Mouse (Mus musculus) megakaryocyte-erythroid progenitor cell, adult 5-6 weeks (primary cell): ENCODE measurements around the gene Aqp7. TPM values are rescaled to one million over a fixed set of nuclear protein-coding genes. Genes with fewer than 3 reads are reported as not detected.

Source experiments
- ATAC-seq: replicated peaks from 2 replicates; pipeline ENCODE4 v1.8.0; 2016; ENCODE audit warnings: mild to moderate bottlenecking, inconsistent platforms; ENCODE audit not compliant: severe bottlenecking, poor library complexity, low FRiP score, low TSS enrichment
- total RNA-seq, 2 experiments: library from RNA; stranded (forward) in 1 of 2; stranded (reverse) in 1 of 2; fragments of 200-1000, 215-1000 nt in 1 of 2; fragments of >200 nt in 1 of 2; fragmentation: Nextera tagmentation in 1 of 2; gene quantifications; 2 replicates each; pipeline ENCODE4 v1.2.3; 2014 to 2017

Gene Aqp7
- total RNA-seq, 2 experiments from 2014 or later: not detected

DNA sequence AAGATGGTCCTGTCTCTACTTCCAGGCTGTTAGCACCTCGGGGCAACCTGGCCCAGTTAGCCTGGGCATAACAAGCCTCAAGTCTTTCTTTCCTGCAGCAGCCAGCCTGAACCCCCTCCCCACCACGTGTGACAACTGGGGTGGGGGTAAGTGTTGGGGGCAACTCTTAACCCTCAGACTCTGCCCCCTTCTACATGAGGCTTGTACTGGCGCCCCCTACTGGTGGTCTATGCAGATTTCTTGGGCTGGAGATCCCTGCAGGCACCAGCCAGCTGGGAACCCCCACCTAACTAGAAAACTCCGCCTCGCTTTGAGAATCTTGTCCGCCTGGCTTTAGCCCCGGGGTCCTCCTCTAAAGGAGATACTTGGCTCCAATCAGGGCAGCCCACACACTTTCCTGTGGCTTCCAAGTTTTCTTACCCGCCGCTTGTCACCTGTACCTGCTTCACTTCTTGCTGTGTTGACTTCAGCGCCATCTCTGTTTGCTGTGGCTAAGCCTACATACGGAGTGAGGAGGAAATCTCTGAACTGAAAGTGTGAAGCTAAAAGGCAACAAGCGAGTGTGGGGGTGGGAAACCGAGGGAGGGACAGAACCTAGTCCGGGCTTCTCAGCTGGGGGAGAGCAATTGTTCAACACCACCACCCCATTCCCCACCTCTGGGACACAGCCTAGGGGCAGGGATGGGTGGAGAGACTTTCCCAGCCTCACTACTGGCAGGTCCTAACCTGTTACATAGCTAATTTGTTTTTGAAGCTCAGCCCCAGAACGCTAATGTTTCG, 16.1 kb upstream of the Aqp7 start:
- peak; percentile 50; the same call in 1 of the 2 replicates for ATAC-seq

DNA sequence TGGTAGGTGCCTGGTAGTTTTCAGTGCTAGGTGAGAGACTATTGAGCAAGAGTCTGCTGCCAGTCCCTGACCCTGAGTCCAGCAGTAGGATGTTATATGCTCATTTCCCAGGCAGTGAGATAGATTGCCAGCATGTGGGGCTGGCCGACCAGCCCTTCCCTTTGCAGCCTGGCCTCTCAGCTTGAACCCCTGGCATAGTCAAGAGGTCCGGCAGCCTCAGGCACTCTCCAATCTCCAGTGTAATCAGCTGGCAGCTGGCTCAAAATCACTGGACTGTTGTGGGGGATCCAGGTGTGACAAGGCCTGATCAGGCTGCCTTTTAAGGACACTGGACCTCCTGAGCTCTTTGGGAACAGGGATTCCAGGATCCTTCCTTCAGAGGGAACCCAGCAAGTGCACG, 15.4 kb upstream of the Aqp7 start:
- 0 out of 2 replicates have a peak, but pooled peaks have one; percentile 32 for ATAC-seq

DNA sequence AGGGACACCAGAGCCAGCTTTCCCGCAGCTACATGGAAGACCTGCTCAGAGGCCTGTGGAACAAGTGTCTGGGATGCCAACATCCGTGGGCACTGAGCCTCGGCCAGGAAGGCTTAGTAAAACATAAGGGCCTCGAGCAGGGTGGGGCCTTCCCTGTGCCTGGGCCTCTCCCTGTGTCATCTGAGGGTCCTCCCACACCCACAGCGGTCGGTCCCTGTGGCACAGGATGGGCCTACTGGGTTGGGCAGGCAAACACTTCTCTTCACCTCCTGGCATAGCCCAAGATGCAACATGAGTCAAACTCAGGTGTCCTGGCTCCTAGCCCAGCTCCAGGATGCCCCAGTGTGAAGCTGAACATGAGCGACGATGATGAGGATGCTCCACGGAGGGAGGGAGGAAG, 9.4 kb upstream of the Aqp7 start:
- no peak for ATAC-seq

DNA sequence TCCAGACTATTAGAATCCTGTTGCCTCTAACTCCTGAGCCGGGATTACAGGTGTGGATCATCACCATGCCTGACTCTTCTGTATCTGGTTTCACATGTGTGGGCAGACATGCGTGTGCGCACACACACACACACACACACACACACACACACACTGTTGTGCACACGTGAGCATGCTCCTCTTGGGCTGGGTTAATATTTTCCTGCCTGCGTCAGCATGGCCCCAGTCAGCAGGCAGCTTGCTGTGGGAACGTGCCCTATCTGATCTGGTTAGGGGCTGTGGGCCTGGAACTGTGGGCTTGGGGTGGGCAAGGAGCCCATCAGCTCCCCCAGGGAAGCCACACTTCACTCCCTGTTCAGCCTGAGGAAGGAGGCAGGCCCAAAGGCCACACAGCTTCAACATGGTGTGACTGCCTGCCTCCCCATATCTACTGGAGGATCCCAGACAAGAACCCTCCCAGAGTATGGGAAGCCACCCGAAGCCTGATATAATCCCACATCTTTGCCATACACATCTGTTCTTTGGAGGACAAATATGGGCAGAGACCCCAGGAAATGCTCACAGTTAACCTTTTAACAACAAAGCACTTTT, 8.9 kb upstream of the Aqp7 start:
- no peak for ATAC-seq

DNA sequence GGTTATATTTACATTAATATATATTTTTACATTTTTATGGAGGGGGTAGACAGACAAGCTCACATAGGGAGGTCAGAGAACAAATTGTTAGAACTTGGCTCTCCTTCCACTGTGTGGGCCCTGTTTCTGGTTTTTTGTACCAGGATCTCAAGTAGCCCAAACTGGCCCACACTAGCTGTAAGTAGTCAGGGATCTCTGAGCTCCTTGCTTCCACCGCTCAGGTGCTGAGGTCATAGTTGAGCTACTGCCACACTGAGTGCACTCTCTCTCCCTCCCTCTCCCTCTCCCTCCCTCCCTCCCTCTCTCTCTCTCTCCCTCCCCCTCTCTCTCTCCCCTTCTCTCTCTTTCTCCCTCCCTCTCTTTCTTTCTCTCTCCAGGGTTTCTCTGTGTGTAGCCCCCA, 8.3 kb upstream of the Aqp7 start:
- no peak for ATAC-seq

DNA sequence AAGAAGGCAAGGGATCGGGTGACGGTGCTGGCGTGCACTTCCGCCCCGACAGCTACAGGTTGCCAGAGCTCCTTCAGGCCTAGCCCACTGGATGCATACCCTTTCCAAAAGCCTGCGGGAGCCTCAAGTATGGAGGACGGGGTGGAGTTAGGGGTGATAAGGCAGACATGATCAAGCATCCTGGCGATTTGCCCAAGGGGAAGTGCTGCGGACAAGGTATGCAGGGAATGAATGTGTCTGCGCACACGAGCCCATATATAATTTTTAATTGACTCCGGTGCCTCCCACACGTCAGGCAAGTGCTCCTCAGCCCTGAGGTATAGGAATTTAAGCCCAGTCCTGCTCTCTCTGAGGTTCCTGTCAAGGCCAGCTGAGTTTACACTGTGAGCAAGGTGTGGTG, 7.2 kb upstream of the Aqp7 start:
- peak; percentile 55 for ATAC-seq

DNA sequence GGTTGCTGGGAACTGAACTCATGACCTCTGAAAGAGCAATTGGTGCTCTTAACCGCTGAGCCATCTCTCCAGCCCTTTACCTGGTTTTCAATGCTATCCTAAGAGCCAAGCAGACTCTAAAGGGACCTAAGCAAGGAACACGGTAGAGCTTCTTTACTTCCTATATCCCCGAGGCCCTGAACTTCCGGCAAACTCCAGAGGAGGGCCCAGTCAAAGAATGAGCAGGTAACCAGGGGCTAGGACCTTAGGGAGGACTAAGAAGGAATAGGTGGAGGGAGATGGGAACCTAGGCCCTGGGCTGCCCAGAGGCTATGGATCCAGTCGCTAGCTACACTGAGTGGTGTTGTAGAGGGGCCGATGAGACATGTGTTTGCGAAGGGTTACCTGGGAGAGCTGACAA, 3.8 kb upstream of the Aqp7 start:
- no peak for ATAC-seq

DNA sequence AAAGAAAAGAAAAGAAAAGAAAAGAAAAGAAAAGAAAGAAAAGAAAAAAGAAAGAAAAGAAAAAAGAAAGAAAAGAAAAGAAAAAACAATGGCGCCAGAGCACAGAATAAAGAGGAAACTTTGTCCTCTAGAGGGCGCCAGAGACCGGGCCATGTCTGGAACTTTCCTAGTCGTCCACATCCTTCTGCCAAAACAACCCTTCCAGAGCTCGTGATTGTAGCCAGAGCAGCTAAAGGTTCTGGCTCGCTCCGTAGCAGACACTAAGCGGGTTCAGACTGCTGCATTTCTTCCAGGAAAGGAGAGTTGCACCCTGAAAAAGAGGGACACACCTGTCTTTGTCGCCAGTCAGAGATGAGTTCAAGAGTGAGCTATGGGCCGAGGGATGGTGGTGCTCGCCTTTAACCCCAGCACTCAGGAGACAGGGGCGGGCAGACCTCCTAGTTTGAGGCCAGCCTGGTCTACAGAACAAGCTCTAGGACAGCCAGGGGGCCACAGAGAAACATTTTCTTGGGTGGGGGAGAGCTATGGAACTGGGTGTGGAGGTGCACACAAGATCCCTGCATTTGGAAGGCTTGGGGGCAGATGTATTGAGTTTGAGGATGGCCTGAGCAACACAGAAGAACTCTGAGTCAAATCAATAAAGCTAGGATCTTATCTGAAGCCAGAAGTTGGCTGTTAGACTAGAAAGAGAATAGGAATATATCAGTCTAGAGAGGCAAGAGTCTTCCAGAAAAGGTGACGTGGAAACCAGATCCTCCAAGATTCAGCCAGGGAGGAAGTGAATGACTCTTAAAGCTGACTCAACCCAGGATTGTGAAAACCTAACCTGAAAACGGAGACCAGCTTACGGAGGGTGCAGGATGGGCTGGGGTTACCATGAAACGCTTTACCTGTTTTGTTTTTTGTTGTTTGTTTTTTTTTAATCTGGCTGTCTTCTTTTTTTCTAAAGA, 3.1 kb upstream of the Aqp7 start:
- peak; percentile 58; the same call in 1 of the 2 replicates for ATAC-seq

DNA sequence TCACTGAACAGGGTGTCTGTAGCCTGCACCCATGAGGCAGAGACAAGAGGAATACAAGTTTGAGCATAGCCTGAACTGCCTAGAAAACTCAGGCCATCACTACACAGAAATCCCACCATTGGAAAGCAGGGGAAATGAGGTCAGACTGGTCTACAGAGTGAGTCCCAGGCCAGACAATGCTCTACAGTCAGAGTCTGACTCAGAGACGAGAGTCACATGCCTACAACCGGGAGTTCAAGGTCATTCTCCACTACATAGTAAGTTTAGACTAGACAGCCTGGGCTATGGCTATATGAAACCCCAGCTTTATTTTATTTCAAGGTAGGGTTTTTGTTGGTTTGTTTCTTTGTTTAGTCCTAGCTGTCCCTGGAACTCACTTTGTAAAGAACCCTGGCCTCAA, 987 bp upstream of the Aqp7 start:
- ATAC-seq: no peak

DNA sequence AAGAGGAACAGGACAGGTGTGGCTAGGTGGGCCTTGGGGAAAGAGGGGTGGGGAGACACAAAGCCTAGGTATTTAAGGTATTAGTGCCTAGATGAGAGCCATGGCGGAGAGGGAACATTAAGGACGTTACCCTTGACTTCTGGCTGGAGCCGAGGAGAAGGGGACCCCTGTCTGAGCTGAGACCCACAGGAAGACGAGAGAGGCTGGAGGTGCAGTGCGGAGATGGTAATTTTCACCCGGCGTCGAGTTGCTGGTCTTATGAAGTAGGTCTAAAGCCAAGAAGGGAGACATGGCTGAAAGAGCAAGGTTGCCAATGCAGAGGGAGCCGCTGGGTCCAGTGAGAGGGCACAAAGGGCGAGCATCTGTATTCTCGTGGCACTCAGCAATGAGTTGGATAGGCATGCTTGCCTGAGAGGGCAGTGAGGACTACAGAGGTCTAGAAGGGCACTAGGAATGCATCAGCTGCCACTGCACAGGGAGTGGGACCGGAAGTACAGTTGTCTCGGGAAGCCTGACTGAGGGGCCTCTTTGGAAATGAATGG, 1.6 kb downstream of the Aqp7 start:
- no peak for ATAC-seq

DNA sequence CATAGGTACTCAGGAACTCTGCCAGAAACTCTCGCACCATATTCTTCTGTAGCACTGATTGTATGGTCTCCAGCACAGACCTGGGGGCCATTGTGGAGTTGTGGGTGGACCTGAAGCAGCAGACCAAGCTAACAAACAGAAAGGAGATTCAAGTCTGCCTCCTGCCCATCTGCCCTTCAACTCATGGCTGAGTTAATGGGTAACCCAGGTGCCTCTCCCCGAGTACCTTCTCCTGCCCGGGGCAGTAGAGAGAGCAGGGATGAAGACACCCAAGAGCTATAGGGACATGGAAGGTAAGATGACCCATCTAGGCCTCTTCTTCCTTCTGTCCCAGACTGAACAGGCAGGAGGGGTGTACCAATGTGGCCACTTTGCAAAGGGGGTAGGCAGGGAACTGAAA, 2.7 kb downstream of the Aqp7 start:
- no peak for ATAC-seq

DNA sequence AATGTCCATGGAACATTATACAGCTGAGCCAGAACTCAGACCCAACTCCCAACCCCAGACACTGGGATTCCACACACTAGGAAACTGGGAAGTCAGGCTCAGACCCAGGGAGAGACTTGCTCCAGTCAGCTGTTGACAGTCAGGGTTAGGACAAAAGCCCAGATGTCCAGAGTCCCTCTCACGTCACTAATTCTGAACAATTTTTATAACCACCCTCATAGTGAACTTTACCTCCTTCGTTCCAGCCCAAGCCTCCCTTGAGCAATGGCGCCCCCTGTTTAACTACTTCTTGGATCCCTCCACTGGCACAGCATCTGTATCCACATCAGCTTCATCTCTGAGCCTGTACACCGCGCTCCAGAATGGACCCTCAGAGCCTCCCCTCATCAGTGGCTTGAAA, 4.0 kb downstream of the Aqp7 start:
- no peak for ATAC-seq

DNA sequence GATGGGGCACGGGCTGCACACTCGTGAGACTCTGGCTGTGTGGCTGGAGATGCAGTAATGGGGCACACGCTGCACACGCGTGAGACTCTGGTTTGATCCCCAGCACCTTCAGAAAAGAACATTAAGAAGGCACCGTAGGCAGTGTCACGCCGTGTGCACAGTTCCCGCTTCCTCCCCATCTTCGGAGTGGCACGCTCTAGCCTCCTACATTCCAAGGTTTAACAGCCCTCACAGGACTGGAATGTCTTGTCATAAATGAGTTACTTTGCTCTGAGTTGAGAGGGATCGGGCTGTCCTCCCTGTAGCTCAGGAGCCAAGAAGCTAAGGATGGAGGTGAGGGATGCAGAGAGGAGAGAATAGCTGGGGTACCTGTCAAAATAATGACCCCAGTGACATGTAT, 5.1 kb downstream of the Aqp7 start:
- no peak for ATAC-seq

DNA sequence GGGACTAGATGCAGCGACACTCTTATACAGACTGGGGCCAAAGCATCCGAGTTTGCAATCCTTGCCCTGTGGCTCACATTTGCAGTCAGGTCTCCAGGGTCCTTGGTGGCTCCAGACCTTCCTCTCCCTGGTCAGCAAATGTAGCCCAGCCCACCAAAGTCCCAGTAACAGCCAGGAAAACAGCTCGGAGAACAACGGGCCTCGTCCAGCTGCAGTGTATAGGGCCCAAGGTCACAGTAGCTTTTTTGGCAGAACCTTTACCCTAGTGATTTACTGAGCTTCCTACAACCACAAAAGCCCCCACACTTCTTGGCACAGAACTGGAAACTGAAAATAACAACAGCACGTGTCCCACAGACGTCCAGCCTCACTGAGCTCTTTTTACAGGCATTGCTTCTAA, 7.0 kb downstream of the Aqp7 start:
- 0 out of 2 replicates have a peak, but pooled peaks have one; percentile 16 for ATAC-seq

DNA sequence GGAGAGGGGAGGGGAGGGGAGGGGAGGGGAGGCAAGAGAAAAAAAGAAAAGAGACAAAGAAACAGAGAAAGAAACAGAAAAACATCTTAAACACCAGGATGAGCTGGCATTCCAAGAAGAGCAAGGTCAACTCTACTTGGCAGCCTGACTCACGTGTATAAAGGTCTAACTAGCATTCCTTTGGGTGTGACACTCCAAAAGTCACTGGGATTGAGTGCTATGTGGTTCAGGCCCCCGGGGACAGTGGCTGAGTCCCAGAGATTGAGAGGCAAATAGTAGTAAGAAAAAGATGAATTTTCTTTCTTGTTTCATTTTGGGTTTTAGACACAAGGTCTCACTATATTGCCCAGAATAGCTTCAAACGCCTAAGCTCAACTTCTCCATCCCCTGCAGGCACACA, 10.0 kb downstream of the Aqp7 start:
- ATAC-seq: no peak

DNA sequence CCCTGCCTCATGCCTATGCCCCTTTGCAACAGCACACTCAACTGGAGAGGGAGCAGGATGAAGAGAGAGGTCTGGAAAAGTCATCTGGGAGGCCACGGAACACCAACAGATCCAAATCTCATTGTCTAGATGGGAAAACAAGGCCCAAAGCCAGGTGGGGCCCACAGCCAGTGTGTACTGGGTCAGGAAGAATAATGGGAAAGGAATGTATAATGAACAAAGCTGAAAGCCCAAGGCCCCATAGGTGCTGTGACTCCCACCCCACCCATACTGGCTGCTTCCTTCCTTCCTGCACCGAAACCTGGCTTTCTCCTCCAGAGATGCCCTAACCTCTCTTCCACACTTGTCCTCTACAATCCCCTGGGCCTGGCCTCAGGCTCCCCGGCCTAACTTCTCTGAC, 16.7 kb downstream of the Aqp7 start:
- ATAC-seq: no peak

DNA sequence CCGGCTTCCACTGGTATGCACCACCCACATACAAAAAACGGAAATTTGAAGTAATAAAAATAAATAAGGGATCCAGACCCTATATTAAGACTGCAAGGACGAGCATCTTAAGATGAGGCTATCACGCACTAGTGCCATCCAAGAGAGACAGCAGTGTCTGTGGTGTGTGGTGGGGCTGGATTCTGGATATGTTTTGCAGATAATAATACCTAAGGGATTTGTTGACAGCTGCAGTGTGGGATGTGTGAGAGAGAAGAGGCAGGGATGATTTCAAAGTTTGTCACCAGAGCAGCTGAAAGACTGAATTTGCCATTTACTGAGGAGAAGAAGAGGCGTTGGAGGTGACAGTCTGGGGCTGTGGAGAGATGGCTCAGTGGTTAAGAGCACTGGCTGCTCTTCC, 18.6 kb downstream of the Aqp7 start:
- no peak for ATAC-seq

DNA sequence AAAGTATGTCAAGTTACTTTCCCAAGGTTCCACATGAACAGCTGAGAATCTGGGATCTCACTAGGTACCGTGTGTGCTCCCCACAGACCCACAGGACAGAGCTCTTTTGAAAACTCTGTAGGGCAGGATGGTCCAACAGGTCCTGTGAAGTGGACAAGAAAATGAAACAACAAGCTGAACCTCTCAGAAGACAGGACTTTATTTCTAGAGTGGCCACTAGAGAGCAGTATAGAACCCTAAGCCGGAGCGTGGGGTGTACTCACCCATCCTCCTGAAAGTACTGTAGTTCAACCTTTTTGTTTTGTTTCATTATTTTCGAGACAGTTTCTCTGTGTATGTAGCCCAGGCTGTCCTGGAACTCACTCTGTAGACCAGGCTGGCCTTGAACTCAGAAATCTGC, 19.7 kb downstream of the Aqp7 start:
- 0 out of 2 replicates have a peak, but pooled peaks have one; percentile 20 for ATAC-seq

DNA sequence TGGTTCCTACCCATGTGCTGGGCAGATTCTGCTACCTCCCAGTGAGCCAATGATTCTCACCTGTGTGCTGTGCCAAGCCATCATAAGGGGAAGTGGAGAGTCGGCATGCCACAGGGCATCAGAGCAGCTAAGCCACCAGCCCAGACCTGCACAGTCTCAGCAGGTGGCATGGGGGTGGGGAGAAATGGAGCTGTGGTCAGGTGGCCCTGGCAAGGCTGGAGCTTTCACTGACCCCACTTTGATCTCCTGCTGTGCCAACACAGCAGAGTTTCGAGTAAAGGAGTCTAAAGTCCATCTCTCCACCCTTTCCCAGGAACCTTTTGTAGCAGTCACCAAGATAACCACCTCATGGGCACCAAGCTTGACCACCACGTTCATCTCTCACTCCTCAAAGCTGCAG, 20.1 kb downstream of the Aqp7 start:
- ATAC-seq: no peak
